Mouse (Mus musculus) ovary, postnatal 36 days (tissue): ENCODE data around the gene Epo.

Experiments
- DNase-seq: peaks from one replicate; pipeline ENCODE4 v3.0.0; 2022; ENCODE audit warnings: low spot score, mixed read lengths

Epo gene

GRCm38 (mm10) chr5:137539291-137539801, 6.3 kb upstream of the Epo start:
- no peak for DNase-seq

- no peak for DNase-seq
Observed at GRCm38 (mm10) chr5:137537461-137537860, 4.4 kb upstream of the Epo start.

- DNase-seq = no peak
Observed at GRCm38 (mm10) chr5:137535318-137535717, 2.3 kb upstream of the Epo start.

GRCm38 (mm10) chr5:137534762-137535161, 1.7 kb upstream of the Epo start:
- no peak for DNase-seq

- DNase-seq = no peak
Observed at GRCm38 (mm10) chr5:137532808-137533116, 280 bp downstream of the Epo start.

GRCm38 (mm10) chr5:137532131-137532807, 773 bp downstream of the Epo start:
- peak; percentile 40 for DNase-seq

GRCm38 (mm10) chr5:137531414-137532130, 1.5 kb downstream of the Epo start:
- DNase-seq = peak; percentile 63

GRCm38 (mm10) chr5:137530588-137531413, 2.2 kb downstream of the Epo start:
- DNase-seq = peak; percentile 63

- DNase-seq = no peak
Observed at GRCm38 (mm10) chr5:137530075-137530474, 3.0 kb downstream of the Epo start.

GRCm38 (mm10) chr5:137529221-137529995, 3.6 kb downstream of the Epo start:
- DNase-seq = no peak

- no peak for DNase-seq
Observed at GRCm38 (mm10) chr5:137528247-137528968, 4.6 kb downstream of the Epo start.

- no peak for DNase-seq
Observed at GRCm38 (mm10) chr5:137527413-137527812, 5.6 kb downstream of the Epo start.

GRCm38 (mm10) chr5:137526192-137526936, 6.7 kb downstream of the Epo start:
- DNase-seq = peak; percentile 47

GRCm38 (mm10) chr5:137525511-137525910, 7.5 kb downstream of the Epo start:
- no peak for DNase-seq

- DNase-seq = no peak
Observed at GRCm38 (mm10) chr5:137524671-137525070, 8.4 kb downstream of the Epo start.

GRCm38 (mm10) chr5:137524251-137524515, 8.9 kb downstream of the Epo start:
- DNase-seq = peak; percentile 13

- peak; percentile 2 for DNase-seq
Observed at GRCm38 (mm10) chr5:137523396-137524250, 9.4 kb downstream of the Epo start.

GRCm38 (mm10) chr5:137522711-137523110, 10.3 kb downstream of the Epo start:
- no peak for DNase-seq

GRCm38 (mm10) chr5:137521861-137522260, 11.2 kb downstream of the Epo start:
- no peak for DNase-seq
